Mouse (Mus musculus): ENCODE data around the gene Rbbp6. TPM values are rescaled to one million over a fixed set of nuclear protein-coding genes. Genes with fewer than 3 reads are reported as not detected.

Rbbp6 gene
- total RNA-seq (2018; cell fraction: chromatin; rRNA removed) = 100 to 1,000 TPM; 101 to 296 (median 228) TPM
- total RNA-seq (2018; cell fraction: cytosol; rRNA removed) = 10 to 100 TPM; 22.0 to 43.9 (median 35.1) TPM
- 100 to 1,000 TPM in 25 of 26 experiments, 10 to 100 TPM in 1; 97.0 to 183 (median 126) TPM for total RNA-seq (2018; cell fraction: nucleus; rRNA removed)
- 37.2 to 81.1 TPM (median 37.2 TPM) in 3 replicates for polyA plus RNA-seq (2018)

DNA sequence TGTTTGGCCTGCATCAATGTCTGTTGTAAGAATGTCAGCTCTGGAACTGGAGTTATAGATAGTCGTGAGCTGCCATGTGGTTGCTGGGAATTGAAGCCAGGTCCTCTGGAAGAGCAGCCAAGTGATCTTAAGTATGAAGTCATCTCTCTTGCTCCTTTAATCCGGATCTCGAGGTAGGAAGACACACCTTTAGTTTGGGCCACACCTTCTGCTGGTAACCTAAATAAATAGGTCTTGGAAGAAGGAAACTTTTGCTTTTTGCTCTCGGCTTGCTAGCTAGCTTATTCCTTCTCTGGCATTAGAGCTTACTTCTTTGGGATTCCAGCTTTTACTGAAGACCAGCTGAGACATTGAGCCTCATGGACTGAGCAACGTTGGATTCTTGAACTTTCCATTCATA, at the start of gene Rbbp6:
TSS of gene Rbbp6 (plus strand) at position 301 of the 400 bp plus-strand sequence.
- WGBS (ENCODE audit: missing documents) = 97% methylated on average over 5 of the region's 5 CpGs
- Histone ChIP-seq H3K4me3 (ENCODE audit: inconsistent target) (no peak within 1 kb of the TSS), H3K36me3 (ENCODE audit: inconsistent target) (no peaks in the 10 kb centered on the region), H3K27ac (no peak within 1 kb of the TSS), H3K79me2 (ENCODE audit: inconsistent target) (peaks cover 2% of the 10 kb centered on the region)

GRCm38 (mm10) chr7:122919728-122920582, 45.5 kb upstream of the Rbbp6 start:
- no peaks in the 10 kb centered on the region for H3K79me2 ChIP-seq (ENCODE audit: inconsistent target)
- H3K4me3 ChIP-seq (ENCODE audit: inconsistent target) = peak overlapping the region; percentile 10; the same call in 1 of the 2 replicates
- WGBS (ENCODE audit: missing documents) = 6% methylated on average over 13 of the region's 13 CpGs
- H3K36me3 ChIP-seq (ENCODE audit: inconsistent target) = no peaks in the 10 kb centered on the region
- H3K27ac ChIP-seq = peak overlapping the region; percentile 93

DNA sequence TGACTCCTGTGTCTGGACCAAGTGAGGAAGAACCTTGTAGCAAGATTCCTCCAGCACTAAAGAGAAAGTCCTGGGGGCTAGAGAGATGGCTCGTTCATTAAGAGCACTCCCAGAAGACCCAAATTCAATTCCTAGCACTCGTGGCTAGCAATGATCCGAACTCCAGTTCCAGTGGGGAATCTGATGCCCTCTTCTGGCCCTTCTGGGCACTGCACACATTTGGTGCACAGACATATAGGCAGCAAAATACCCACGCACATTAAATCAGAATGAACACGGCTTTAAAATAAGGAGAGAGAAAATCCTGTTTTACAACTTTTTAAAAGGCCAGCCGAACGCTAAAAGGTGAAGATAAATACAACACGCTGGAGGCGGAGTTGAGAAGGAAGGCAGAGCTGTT, 43.9 kb upstream of the Rbbp6 start:
- no peaks in the 10 kb centered on the region for H3K79me2 ChIP-seq (ENCODE audit: inconsistent target)
- 94% methylated on average over 7 of the region's 9 CpGs for WGBS (ENCODE audit: missing documents)
- no peaks in the 10 kb centered on the region for H3K36me3 ChIP-seq (ENCODE audit: inconsistent target)

DNA sequence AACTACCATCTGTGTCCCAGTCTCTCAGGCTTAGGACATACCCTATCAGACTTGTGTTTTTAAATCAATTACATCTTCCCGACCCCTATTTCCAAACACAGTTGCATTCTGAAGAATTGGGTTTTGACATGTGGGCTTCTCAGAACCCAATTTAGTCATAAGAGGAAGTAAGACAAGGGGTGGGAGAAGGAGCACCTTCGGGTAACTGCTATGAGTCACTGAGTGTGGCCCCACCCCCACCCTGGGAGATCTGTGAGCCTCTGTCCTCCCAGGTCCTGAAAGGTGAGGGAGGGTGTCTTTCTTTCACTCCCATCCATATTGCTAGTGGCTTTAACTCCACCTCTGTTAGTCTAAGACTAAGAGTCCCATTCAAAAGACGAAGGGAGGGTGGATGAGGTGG, 41.2 kb upstream of the Rbbp6 start:
- H3K4me3 ChIP-seq (ENCODE audit: inconsistent target) = no peak overlapping the region
- no peaks in the 10 kb centered on the region for H3K36me3 ChIP-seq (ENCODE audit: inconsistent target)
- 37% methylated on average over 3 of the region's 3 CpGs for WGBS (ENCODE audit: missing documents)
- 0 out of 2 replicates have a peak overlapping the region, but pooled peaks have one; percentile 8 for H3K27ac ChIP-seq
- H3K79me2 ChIP-seq (ENCODE audit: inconsistent target) = no peaks in the 10 kb centered on the region

More for the DNA sequence above, 43.9 kb upstream of the Rbbp6 start:
- peak overlapping the region; percentile 93 for H3K27ac ChIP-seq
- no peak overlapping the region for H3K4me3 ChIP-seq (ENCODE audit: inconsistent target)

DNA sequence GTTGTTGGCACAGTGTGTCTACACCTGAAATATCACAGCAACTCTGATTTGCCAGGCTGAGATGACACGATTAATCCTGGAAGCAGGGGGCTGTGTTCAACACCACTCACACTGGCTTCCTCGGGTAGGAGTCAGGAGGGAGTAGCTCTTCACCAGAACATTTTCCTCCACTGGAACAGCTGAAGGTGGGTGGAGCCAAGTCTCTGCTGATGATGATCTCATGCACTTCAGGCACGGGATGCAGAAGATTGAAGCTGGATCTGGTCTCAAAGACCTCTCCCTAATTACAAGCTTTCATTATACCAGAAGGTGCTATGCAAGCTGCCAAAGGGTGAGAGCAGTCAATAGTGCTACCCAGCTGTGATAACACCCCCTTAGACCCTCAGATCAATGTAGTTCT, 35.0 kb upstream of the Rbbp6 start:
- Histone ChIP-seq H3K79me2 (ENCODE audit: inconsistent target) (no peaks in the 10 kb centered on the region), H3K27ac (no peak overlapping the region), H3K4me3 (ENCODE audit: inconsistent target) (no peak overlapping the region), H3K36me3 (ENCODE audit: inconsistent target) (no peaks in the 10 kb centered on the region)
- WGBS (ENCODE audit: missing documents) = 65% methylated on average over 3 of the region's 3 CpGs

- Histone ChIP-seq H3K36me3 (ENCODE audit: inconsistent target) (no peaks in the 10 kb centered on the region), H3K4me3 (ENCODE audit: inconsistent target) (no peak overlapping the region), H3K79me2 (ENCODE audit: inconsistent target) (no peaks in the 10 kb centered on the region), H3K27ac (no peak overlapping the region)
- WGBS (ENCODE audit: missing documents) = 33% methylated on average over 1 of the region's 1 CpGs
These were observed 33.3 kb upstream of the Rbbp6 start for GRCm38 (mm10) chr7:122932171-122932570.

- no peaks in the 10 kb centered on the region for H3K36me3 ChIP-seq (ENCODE audit: inconsistent target)
- no peak overlapping the region for H3K27ac ChIP-seq
- no peak overlapping the region for H3K4me3 ChIP-seq (ENCODE audit: inconsistent target)
- no peaks in the 10 kb centered on the region for H3K79me2 ChIP-seq (ENCODE audit: inconsistent target)
These were observed 28.9 kb upstream of the Rbbp6 start for GRCm38 (mm10) chr7:122936626-122937025.

DNA sequence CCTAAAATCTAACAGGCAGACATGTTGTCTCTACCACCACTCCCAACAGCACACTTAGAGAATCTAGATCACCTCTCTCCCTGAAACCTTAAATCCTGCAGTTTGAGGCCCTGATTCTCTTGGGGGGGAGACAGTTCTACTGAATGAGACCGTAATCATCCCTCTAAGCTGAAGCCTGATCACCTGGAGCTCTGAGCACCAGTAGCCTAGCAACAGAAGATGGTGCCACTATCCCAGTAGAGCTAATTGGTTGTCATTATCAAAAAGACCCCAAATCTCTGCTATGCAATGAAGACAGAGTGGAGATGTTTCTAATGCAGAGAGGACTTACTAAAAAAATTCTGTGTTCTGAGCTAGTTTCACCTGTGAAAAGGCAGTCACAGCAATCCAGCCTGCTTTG, 27.3 kb upstream of the Rbbp6 start:
- H3K79me2 ChIP-seq (ENCODE audit: inconsistent target) = no peaks in the 10 kb centered on the region
- H3K36me3 ChIP-seq (ENCODE audit: inconsistent target) = no peaks in the 10 kb centered on the region
- 100% methylated on average over 1 of the region's 1 CpGs for WGBS (ENCODE audit: missing documents)
- H3K4me3 ChIP-seq (ENCODE audit: inconsistent target) = no peak overlapping the region
- H3K27ac ChIP-seq = no peak overlapping the region

- peak overlapping the region; percentile 35; the same call in 1 of the 2 replicates for H3K27ac ChIP-seq
- H3K79me2 ChIP-seq (ENCODE audit: inconsistent target) = no peaks in the 10 kb centered on the region
- WGBS (ENCODE audit: missing documents) = 0% methylated on average over 3 of the region's 3 CpGs
- H3K36me3 ChIP-seq (ENCODE audit: inconsistent target) = no peaks in the 10 kb centered on the region
- H3K4me3 ChIP-seq (ENCODE audit: inconsistent target) = no peak overlapping the region
These were observed 26.3 kb upstream of the Rbbp6 start for GRCm38 (mm10) chr7:122939181-122939580.

DNA sequence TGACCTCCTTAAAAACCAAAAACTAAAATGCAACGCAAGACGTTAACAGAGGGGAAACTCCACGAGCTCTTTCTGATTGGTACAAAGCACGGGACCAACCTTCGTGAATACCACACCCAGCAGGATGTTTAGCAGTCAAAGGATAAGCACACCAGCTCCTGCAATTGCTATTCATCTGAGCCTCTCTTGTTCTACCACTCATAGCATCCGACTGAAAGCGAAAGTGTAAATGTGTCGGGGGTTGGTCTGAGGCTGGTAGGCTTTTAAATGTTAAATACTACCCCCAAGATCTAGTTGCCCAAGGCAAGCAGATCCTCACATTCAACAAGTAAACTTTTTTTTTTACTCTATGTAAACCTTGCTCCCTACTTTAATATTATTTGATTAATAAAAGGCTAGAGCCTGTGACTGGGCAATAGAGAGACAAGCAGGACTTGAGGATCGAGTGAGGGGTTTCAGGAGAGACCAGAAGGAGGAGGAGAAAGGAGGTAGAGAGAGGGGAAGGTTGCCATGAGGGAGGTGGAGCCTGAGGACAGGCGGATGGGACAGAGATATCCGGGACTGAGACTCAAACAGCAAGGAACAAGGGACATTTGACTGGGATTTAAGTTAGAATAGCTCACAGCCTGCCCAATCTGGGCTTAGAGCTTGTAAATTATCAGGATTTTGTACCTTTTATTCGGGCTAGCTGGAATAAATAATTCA, 25.0 kb upstream of the Rbbp6 start:
- no peaks in the 10 kb centered on the region for H3K79me2 ChIP-seq (ENCODE audit: inconsistent target)
- H3K4me3 ChIP-seq (ENCODE audit: inconsistent target) = peak overlapping the region; percentile 13; the same call in 1 of the 2 replicates
- no peaks in the 10 kb centered on the region for H3K36me3 ChIP-seq (ENCODE audit: inconsistent target)
- H3K27ac ChIP-seq = peak overlapping the region; percentile 35
- WGBS (ENCODE audit: missing documents) = 9% methylated on average over 12 of the region's 12 CpGs

DNA sequence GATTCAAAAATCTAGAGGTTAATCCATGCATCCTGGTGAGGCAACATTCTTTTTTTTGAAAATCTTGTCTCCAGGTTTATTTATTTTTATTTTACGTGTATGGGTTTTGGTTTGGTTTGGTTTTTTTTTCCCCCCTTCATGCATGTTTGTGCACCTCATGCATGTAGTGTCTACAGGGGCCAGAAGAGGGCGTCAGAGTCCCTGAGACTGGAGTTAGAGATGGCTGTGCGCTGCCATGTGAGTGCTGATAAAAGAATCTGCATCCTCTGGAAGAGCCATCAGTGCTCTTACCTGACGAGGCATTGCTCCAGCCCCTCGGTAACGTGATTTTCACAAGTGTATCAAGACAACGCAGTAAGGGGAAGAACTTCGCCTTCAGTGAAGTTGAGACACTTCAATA, 23.4 kb upstream of the Rbbp6 start:
- Histone ChIP-seq H3K79me2 (ENCODE audit: inconsistent target) (no peaks in the 10 kb centered on the region), H3K36me3 (ENCODE audit: inconsistent target) (no peaks in the 10 kb centered on the region), H3K4me3 (ENCODE audit: inconsistent target) (no peak overlapping the region), H3K27ac (no peak overlapping the region)
- WGBS (ENCODE audit: missing documents) = 91% methylated on average over 8 of the region's 8 CpGs

- no peak overlapping the region for H3K27ac ChIP-seq
- H3K36me3 ChIP-seq (ENCODE audit: inconsistent target) = no peaks in the 10 kb centered on the region
- no peak overlapping the region for H3K4me3 ChIP-seq (ENCODE audit: inconsistent target)
- 14% methylated on average over 1 of the region's 1 CpGs for WGBS (ENCODE audit: missing documents)
- H3K79me2 ChIP-seq (ENCODE audit: inconsistent target) = no peaks in the 10 kb centered on the region
These were observed 20.3 kb upstream of the Rbbp6 start for GRCm38 (mm10) chr7:122945149-122945548.

DNA sequence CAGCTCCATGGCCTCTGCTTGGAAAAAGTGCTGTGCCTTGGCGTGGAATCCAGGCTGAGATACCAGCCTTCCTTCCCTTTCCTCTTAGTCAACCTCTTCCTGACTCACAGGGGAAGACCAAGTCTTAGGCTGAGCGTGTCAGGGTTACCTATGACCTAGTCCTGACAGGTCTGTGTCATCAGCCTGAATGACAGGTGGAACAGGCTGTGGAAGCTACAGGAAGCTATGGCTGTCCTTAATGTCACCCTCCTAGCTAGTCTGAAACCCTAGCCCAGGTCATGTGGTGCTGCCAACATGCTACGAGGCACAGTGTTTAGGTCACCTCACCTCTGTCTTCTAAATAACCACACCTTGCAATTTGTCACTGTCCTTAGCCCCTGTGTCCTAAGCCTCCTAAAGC, 16.2 kb upstream of the Rbbp6 start:
- no peak overlapping the region for H3K4me3 ChIP-seq (ENCODE audit: inconsistent target)

GRCm38 (mm10) chr7:122951464-122951863, 14.0 kb upstream of the Rbbp6 start:
- Histone ChIP-seq H3K36me3 (ENCODE audit: inconsistent target) (no peaks in the 10 kb centered on the region), H3K27ac (no peak overlapping the region), H3K4me3 (ENCODE audit: inconsistent target) (no peak overlapping the region), H3K79me2 (ENCODE audit: inconsistent target) (no peaks in the 10 kb centered on the region)
- 78% methylated on average over 3 of the region's 4 CpGs for WGBS (ENCODE audit: missing documents)

More for the DNA sequence above, 16.2 kb upstream of the Rbbp6 start:
- Histone ChIP-seq H3K36me3 (ENCODE audit: inconsistent target) (no peaks in the 10 kb centered on the region), H3K79me2 (ENCODE audit: inconsistent target) (no peaks in the 10 kb centered on the region), H3K27ac (no peak overlapping the region)
- 84% methylated on average over 3 of the region's 3 CpGs for WGBS (ENCODE audit: missing documents)

- Histone ChIP-seq H3K36me3 (ENCODE audit: inconsistent target) (no peaks in the 10 kb centered on the region), H3K27ac (no peak overlapping the region), H3K79me2 (ENCODE audit: inconsistent target) (no peaks in the 10 kb centered on the region), H3K4me3 (ENCODE audit: inconsistent target) (no peak overlapping the region)
- WGBS (ENCODE audit: missing documents) = 86% methylated on average over 6 of the region's 6 CpGs
These were observed 13.4 kb upstream of the Rbbp6 start for GRCm38 (mm10) chr7:122952066-122952465.
